Mouse (Mus musculus) liver (tissue): ENCODE measurements at regions not wholly inside any gene's neighbourhood (a gene's known extent, or its start where the extent isn't known, plus 50 kb on each side); places are given as distances from the start of the nearest gene placed in this dataset.
"Not testable (repeated sequence)": the region's sequence is repeated elsewhere in the genome, so short reads cannot be mapped to it uniquely, and the experiment has no call there.

Source experiments
- DNase-seq: peaks from one replicate; pipeline ENCODE4 v3.0.0-alpha.2; 2020; ENCODE audit warnings: mixed read lengths

DNA sequence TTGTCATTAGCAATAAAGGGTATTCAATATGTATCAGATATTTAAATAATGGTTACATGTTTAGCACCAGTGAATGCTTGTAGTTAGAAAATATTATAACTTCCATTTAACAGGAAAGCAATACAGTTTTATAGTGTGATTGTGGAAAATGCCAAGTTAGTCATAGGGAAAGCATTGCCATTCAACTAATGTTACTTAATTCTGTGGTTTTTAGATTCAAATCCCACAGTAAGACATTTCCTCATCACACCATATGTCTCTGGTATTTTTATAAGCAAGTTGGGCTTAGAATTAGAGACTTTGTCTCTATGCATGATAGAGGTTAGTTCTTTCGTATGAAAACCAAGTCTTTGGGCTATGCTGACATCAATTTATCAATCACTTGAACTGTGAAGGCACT is 133.0 kb downstream of the Prr30 start:
- DNase-seq = no peak

DNA sequence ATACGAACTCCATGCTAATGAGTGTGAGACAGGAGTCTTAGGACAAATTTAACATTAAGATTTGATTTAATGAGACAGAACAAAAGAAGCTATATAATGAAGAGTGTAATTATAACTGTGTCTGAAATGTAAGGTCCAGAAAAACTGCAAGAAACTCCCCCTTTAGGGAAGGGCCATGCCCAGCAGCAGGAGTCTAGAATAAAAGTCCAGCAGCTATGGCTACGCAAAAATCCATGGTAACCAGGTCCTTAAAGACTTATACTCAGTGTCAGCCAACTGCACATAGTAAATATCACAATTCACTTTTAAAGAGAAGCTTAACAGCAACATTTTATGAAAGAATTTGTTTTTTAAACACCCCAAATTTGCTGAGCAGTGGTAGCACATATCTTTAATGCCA is 143.3 kb downstream of the Prr30 start:
- DNase-seq = no peak

DNA sequence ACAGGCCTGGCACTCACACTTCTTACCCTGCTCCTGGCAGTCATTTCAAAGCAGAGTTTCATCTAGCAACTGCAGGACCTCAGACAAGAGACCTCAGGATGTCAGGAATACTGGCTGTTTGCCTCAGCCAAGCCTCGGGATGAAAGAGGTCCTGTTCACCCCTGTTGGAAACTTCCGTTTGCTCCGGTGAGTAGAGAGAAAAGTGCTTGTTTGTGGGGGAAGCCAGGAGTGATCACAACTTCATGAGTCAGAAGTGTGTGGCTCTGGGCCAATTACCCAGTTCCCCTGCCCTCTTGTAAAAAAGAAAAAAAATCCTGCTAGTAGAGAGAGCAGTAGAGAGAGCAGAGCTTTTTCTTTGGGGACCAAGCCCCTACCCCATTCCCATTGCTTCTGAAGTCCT is 144.2 kb downstream of the Prr30 start:
- DNase-seq = no peak

DNA sequence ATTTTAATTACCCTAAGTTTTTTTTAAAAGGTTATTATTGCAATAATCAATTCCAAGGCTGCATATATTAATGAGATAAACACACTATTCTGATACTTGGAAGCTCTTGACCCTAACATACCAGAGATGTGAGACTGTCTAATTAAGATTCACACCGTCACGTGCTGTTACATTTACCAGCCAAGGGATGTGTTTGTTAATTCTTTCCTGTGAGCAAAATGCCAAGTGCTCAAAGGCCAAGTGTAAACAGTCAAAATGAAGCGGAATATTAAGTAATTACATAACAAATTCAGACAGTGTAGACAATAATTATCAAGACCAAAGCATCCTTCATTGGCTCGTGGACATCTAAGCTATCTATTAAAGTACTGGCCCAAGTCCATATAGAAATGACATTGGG is 145.3 kb downstream of the Prr30 start:
- DNase-seq = no peak

DNA sequence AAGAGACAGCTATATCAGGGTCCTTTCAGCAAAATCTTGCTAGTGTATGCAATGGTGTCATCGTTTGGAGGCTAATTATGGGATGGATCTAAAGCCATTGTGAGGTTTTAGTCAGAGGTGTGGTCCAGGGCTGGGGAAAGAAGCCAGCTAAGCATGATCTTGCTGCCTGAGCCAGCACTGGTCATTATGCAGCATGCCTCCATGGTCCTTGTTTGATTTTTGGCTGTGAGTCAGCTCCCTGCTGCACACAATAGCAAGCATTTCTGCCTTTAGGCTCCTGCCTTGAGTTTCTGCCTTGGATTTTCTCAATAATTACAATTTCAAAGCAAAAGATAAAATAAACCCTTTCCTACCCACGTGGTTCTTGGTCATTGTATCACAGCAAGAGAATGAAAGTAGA is 147.4 kb downstream of the Prr30 start:
- no peak for DNase-seq

GRCm38 (mm10) chr14:101050212-101050611 is 149.9 kb downstream of the Prr30 start:
- no peak for DNase-seq

GRCm38 (mm10) chr14:101049664-101050203 is 150.4 kb downstream of the Prr30 start:
- no peak for DNase-seq

DNA sequence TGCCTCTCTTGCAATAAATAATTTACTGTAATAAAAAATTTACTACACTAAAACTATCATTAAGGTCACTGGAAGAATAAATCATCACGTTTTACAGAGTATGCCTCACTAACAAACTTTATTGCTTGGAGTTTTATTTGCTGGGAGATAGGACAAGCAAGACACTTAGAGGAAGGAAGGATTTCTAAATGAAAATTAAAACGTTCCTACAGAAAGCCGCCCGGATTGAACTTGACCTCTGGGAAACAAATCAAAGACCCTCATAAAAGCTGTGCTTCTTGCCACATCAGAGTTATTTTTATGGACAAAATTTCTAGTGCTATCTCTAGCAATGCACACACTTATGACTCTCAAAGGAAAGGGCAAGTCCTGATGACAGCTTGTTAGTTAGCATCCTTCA is 156.6 kb downstream of the Prr30 start:
- DNase-seq = no peak

DNA sequence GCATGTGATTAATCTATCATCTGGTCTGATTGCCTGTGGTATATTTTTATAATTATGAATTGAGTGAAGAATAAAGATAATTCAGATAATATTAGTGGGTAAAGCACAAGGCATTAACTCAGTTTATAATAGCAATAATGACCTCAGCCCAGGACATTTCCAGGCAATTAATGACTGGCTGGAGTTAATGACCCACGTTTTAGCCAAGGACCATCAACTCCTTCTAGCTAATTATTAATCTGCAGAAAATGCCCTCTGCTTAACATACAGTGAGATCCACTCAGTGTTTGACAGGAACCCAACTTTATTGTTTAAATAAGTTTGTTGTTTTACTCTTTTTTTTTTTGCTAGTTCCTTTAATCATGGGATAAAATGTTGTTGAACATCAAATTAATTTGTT is 199.1 kb downstream of the Prr30 start:
- no peak for DNase-seq

DNA sequence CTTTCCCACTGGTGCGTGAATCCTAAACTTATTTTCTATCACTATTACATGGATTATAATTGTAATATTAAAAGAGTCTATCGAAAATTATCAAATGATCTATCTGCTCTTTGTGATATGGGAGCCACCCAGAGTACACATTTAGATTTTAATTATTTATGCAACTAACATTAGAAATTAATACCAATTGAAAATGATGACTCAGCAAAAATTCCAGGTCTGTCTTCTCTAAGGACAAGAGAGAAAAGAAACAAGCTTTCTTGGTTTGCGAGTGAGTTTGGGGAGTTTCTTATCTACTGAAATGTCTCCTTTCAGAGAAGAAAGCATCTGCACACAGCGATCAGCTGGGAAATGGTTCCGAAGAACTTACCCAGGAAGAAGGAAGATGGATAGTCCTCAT is 219.4 kb downstream of the Prr30 start:
- no peak for DNase-seq

DNA sequence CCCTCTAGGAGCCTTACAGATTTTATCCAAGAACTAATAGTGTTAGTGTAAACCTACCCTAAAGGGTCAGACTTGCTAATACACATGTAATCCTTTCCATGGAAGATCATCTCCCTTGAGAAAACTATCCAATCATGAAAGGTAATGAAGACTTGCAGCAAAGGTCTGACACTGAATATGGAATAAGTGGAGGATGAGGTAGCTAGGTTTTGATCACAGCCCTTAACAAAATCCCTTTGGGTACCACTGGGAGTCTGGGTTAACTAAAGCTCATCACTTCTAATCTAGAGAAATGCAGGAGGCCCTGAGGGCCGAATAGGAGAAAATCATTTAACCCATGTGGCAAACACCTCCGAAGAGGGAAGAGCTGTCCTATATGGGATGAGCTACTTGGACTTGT is 221.6 kb downstream of the Prr30 start:
- DNase-seq = no peak

GRCm38 (mm10) chr14:100970970-100971369 is 229.2 kb downstream of the Prr30 start:
- no peak for DNase-seq

DNA sequence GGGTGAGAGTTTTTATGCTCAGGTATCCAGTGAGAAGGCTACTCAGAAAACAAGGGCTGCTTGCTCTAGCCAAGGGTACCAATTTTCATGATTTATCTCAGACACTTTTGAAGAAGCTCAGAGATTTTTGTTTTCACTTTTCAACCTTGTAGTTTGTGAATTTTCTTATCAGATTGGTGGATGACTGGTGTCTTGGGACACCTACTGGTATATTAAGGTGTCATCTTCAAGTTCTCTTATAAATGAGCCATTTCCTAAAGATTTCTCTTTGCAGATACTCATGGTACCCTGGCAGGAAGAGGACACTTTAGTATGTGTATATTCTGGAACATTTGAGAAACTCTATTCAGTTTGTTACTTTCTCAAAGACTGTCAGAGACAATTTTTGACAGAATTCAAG is 239.9 kb downstream of the Prr30 start:
- DNase-seq = no peak

DNA sequence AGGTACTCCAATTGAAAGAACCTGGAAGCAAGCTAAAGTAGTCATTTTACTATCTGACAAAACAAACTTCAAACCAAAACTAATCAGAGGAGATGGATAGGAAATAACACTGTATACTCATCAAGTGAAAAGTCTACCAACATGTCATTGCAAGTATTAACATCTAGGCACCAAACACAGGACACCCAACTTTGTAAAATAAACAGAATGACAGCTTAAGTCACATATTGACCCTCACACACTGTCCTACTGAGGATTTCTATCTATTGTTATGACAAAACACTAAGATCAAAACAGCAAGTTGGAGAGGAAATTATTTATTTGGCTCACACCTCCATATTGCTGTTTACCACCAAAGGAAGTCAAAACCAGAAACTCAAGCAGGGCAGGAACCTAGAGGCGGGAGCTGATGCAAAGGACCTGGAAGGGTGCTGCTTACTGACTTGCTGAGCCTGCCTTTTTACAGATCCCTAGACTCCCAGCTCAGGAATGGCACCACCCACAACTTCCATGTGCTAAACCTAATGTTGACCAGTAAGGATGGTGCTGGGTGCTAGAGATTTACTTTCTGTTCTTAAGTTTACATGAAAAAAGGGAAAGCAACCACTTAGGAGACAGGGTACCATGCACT is 244.2 kb downstream of the Prr30 start:
- DNase-seq = no peak

DNA sequence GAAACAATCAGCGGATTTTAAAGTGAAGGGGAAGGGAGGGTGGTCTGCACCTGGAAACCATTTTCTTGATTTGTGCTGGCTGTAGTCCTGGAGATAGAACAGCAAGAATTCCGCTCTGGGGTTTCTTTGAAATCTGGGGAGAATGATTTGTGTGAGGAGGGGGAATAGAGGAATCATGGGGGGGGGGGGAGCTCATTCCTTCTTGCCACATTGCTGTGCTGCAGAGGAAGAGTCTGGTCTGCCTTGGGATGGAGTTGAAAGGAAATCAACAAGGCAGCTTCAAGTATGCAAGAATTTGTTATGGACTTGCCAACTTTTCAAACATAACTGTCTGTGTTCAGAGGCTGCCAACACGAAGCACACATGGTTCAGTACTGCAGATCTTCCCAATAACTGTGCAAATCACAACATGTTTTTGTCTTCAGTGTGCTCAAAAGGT is 249.4 kb downstream of the Prr30 start:
- DNase-seq = no peak

DNA sequence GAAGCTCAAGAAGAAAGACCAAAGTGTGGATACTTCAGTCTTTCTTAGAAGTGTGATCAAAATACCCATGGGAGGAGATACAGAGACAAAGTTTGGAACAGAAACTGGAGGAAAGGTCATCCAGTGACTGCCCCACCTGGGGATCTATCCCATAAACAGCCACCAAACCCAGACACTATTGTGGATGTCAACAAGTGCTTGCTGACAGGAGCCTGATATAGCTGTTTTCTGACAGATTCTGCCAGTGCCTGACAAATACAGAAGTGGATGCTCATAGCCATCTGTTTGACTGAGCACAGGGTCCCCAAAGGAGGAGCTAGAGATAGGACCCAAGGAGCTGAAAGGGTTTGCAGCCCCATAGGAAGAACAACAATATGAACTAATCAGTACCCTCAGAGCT is 252.5 kb downstream of the Prr30 start:
- DNase-seq = not testable (repeated sequence)

DNA sequence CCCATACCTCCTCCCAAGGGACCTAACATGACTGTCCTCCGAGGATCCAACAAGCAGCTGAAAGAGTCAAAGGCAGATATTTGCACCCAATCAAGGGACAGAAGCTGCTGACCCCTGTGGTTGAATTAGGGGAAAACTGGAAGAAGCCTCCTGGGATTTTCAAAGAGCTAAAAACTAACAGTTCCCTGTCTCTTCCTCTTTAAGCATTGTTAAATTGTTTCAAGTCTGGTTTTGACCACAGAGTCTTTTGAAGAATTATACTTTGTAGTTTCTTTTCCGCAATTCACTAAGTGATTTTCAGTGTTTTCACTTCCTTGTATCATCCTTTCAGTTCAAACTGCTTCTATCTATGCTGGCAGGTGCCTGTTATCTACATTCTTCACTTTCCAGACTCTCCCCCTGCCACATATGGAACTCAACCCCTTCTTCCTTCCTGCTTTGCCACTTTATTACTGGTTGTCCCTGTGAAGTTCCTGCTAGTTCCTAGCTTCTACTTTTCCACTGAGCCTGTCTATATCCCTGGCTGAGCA is 262.7 kb downstream of the Prr30 start:
- no peak for DNase-seq

GRCm38 (mm10) chr14:100934554-100934953 is 265.6 kb downstream of the Prr30 start:
- DNase-seq = no peak

GRCm38 (mm10) chr14:100924880-100925279 is 275.2 kb downstream of the Prr30 start:
- no peak for DNase-seq

DNA sequence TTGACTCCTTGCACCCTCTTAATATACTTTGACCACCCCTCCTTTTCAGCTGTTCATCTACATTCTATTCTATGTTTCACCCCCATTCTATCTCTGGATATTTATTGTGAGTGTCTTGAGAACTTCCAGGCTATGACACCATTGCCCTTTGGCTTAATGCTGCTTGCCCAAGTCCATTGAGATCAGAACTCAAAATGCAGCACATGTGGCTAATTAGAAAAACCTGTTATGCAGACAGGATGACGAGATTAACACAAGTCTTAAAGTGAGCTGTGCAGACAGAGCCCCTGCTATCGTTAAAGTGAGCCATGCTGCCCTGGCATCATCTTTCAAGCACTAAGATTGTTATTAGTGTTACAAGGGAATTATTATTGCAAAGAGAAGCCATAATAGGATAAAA is 299.9 kb downstream of the Prr30 start:
- no peak for DNase-seq

DNA sequence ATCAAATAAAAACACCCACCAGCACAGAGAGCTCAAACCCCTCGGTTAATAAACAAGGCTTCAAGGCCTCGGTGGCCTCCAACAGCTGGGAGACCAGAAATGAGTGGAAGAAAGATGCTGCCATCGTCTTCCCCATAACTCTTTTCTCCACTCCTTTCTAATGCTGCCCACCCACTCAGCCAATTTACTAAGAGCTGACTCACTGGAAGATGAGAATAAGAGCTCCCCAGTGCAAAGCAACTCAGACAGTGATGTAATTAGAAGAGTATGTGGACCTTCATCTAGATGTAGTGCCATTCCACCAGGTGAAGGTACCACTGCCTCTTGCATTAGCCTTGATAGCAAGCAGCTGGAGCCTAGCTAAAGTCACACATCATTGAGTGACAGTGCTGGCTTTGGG is 301.1 kb downstream of the Prr30 start:
- no peak for DNase-seq

DNA sequence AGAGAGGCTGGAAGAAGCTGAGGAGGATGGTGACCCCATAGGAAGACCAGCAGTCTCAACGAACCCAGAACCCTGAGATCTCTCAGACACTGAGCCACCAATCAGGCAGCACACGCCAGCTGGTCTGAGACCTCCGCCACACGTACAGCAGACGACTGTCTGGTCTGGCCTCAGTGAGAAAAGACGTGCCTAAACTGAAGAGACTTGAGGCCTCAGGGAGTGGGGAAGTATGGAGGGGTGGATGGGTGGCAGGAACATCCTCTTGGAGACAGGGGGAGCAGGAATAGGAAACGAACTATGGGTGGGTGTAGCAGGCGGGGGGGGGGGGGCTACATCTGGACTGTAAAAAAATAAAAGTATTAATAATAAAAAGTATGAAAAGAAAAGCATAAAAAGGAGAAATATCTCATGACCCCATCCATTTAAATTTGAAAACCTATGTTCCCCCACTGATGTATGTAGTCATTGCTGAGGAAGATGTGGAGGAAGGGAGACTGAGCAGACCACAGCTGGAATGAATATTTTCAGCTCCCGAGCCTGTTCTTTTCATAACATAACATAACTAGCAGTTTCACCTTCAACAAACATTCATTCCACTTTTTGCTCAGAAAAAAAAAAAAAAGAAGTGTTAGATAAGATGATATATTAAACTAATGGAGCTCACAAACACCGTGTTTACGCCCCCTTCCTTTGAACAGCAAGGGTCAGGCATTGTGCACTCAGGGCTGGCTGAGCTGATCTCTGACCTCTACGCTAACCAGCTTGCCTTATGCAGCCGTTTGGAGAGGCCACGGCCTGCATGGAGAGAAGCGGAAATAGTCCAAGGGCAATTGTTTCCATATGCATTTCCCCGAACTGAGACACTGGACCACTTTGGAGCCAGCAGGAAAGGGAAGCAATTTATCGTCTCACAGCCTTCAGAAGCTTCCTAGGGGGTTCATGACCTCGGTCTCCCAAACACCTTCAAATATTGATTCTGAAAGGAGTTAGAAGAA is 310.7 kb downstream of the Prr30 start:
- peak; percentile 29 for DNase-seq

DNA sequence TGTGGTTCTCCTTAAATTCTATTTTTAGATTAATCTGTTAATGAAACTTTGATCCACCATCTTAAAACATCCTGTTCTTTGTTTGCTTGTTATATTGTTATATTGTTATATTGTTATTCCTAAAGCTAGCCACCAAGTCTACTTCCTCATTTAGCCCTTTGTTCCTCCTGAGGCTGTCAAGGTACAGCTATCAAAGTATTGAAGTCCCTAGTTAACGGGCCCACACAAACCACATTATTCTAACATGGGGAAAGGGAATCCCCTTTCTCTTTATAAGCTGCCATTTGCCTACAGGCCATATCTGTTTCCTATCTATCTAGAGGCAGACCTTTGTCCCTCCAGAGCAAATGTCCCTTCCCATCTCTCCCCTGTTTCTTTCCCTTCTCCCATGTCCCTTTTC is 317.0 kb downstream of the Prr30 start:
- DNase-seq = no peak

DNA sequence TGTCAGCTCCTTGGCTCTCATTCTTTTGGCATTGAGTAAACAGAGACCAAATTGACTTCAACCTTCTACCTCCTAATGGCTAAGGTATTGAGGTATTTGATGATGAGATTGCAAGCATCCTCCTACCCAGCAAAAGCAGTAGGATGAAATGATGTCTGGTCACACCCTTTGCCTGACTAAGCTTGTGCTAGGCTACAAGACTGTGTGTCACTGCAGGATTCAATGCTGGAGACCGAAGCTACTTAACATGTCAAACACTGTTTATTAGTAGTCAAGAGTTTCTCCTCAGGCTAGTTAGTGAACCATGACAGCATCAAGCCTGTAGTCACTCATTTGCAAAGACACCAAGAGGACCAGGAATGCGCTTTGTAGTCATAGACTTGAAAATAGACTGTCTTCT is 320.0 kb downstream of the Prr30 start:
- DNase-seq = no peak
